ENCODE assay signal across 26 mouse cellular contexts in genomic region chr19:5300588-5300987, GRCm38 (mm10). TPM values are rescaled to one million over a fixed set of nuclear protein-coding genes. Genes with fewer than 3 reads are reported as not detected.
A peak's percentile ranks its signal among the peaks of the same experiment; 100 is the strongest.
DNase-seq lines count a peak whose midpoint lies in the region; ATAC-seq and TF ChIP-seq lines count a peak whose summit lies in the region.
"Had no signal": no experiment of that assay in that cellular context is flagged by ENCODE, and none has a peak within 500 bp of the region (broad histone marks: within the 10 kb centered on the region; RNA-seq: fewer than 3 reads in every experiment).

No protein-coding gene starts in this region.

- H3K27ac ChIP-seq in forebrain, embryonic 15.5 days (replicated peaks): no peak overlapping the region
- H3K27ac ChIP-seq in forebrain, embryonic 10.5 days: no peak overlapping the region
- no peak overlapping the region for H3K27ac ChIP-seq in layer of hippocampus, adult 2 months
- H3K27ac ChIP-seq: embryonic facial prominence, embryonic 12.5 days; heart, adult 2 months; heart, embryonic 15.5 days; hindbrain, embryonic 12.5 days had no signal

- no peak overlapping the region for H3K4me3 ChIP-seq in forebrain, embryonic 15.5 days
- no peak overlapping the region for H3K4me3 ChIP-seq in forebrain, embryonic 10.5 days
- peak overlapping the region; percentile 80 for H3K4me3 ChIP-seq in layer of hippocampus, adult 2 months
- H3K4me3 ChIP-seq: embryonic facial prominence, embryonic 12.5 days; heart, adult 2 months; heart, embryonic 15.5 days; hindbrain, embryonic 12.5 days had no signal

- no peaks in the 10 kb centered on the region for H3K27me3 ChIP-seq in forebrain, embryonic 15.5 days
- H3K27me3 ChIP-seq in forebrain, embryonic 10.5 days (ENCODE audit: poor library complexity, severe bottlenecking): no peaks in the 10 kb centered on the region; the same call in 1 of the 2 replicates
- H3K27me3 ChIP-seq: embryonic facial prominence, embryonic 12.5 days; heart, embryonic 15.5 days; hindbrain, embryonic 12.5 days had no signal

- H3K4me1 ChIP-seq in forebrain, embryonic 15.5 days: peaks cover 41% of the 10 kb centered on the region
- H3K4me1 ChIP-seq in forebrain, embryonic 10.5 days: peaks cover 38% of the 10 kb centered on the region

- H3K9me3 ChIP-seq in forebrain, embryonic 15.5 days: no peaks in the 10 kb centered on the region
- H3K9me3 ChIP-seq in forebrain, embryonic 10.5 days: no peaks in the 10 kb centered on the region
- H3K9me3 ChIP-seq: embryonic facial prominence, embryonic 12.5 days; heart, embryonic 15.5 days; hindbrain, embryonic 12.5 days had no signal

- DNase-seq in forebrain, embryonic 10.5 days (ENCODE audit: extremely low spot score, low spot score): no peak
- no peak for DNase-seq in layer of hippocampus, adult 2 months (ENCODE audit: low spot score in 2 of 2)
- DNase-seq in layer of hippocampus, postnatal 36 days: no peak
- peak; percentile 86 for DNase-seq in ES-CJ7 (ENCODE audit: low read depth, low spot score)
- peak; percentile 83 for DNase-seq in ZHBTc4 (ENCODE audit: low read depth, low spot score)
- DNase-seq in right cerebral cortex, adult 18-20 months: no peak
- no peak for DNase-seq in left cerebral cortex, postnatal 4 days
- DNase-seq: adrenal gland, postnatal 10 days; cerebellum, adult 11 months; cerebellum, adult 8-10 months; cerebellum, postnatal 14 days; embryo, embryonic 11 days; heart, adult 2 months; heart, postnatal 14 days; kidney, adult 2 months had no signal

- intact Hi-C loops in left cerebral cortex, postnatal 4 days (cut with DNase I): no loop called here

- ATAC-seq in forebrain, embryonic 15.5 days (replicated peaks): no peak
- ATAC-seq: intestine, embryonic 16.5 days had no signal

- peaks cover 24% of the 10 kb centered on the region for H3K36me3 ChIP-seq in forebrain, embryonic 15.5 days
- peaks cover 26% of the 10 kb centered on the region for H3K36me3 ChIP-seq in forebrain, embryonic 10.5 days (replicated peaks)
- H3K36me3 ChIP-seq: embryonic facial prominence, embryonic 12.5 days; heart, embryonic 15.5 days had no signal

- no peak for TF ChIP-seq CTCF in layer of hippocampus, adult 2 months (conservative IDR thresholded peaks at IDR 0.05)

- H3K4me2 ChIP-seq in forebrain, embryonic 15.5 days (replicated peaks): no peak overlapping the region
- H3K4me2 ChIP-seq: embryonic facial prominence, embryonic 12.5 days; heart, embryonic 11.5 days; heart, embryonic 15.5 days; hindbrain, embryonic 12.5 days had no signal

- 0 out of 2 replicates have a peak overlapping the region, but pooled peaks have one; percentile 3 for H3K9ac ChIP-seq in forebrain, embryonic 15.5 days (replicated peaks)
- H3K9ac ChIP-seq: embryonic facial prominence, embryonic 12.5 days; heart, embryonic 15.5 days; hindbrain, embryonic 12.5 days had no signal

- WGBS in forebrain, embryonic 15.5 days: 85% methylated on average over 6 of the region's 6 CpGs
- 81% methylated on average over 6 of the region's 6 CpGs for WGBS in forebrain, embryonic 10.5 days

RNA-seq across cellular contexts. Expression of gene Gal3st3, which starts 2.5 kb away (rescaled TPM):
- 31.4 and 31.6 TPM in 2 replicates for polyA plus RNA-seq in forebrain, embryonic 15.5 days (2015; fragmentation: Nextera tagmentation; extraction: Ambion mirVana)
- 10.3 and 12.1 TPM in 2 replicates for polyA plus RNA-seq in forebrain, embryonic 10.5 days (2016; fragmentation: Nextera tagmentation; extraction: Ambion mirVana)
- total RNA-seq in layer of hippocampus, adult 2 months (2021): 100 to 1,000 TPM; 106 to 109 TPM
- 100 to 1,000 TPM; 110 TPM for total RNA-seq in layer of hippocampus, postnatal 36 days (2021)
- total RNA-seq in left cerebral cortex, postnatal 4 days (2021): 10 to 100 TPM; 60.0 to 60.3 TPM
- total RNA-seq: common myeloid progenitor, adult 5-6 weeks had no signal

RNA-seq across cellular contexts. Expression of gene Sf3b2, which starts 5.3 kb away (rescaled TPM):
- polyA plus RNA-seq in forebrain, embryonic 15.5 days (2015; fragmentation: Nextera tagmentation; extraction: Ambion mirVana): 381 and 383 TPM in 2 replicates
- polyA plus RNA-seq in forebrain, embryonic 10.5 days (2016; fragmentation: Nextera tagmentation; extraction: Ambion mirVana): 458 and 482 TPM in 2 replicates
- 100 to 1,000 TPM; 214 to 219 TPM for total RNA-seq in layer of hippocampus, adult 2 months (2021)
- total RNA-seq in layer of hippocampus, postnatal 36 days (2021): 100 to 1,000 TPM; 204 to 205 TPM
- total RNA-seq in left cerebral cortex, postnatal 4 days (2021): 100 to 1,000 TPM; 188 to 203 TPM

RNA-seq across cellular contexts. Expression of gene Pacs1, which starts 27.7 kb away (rescaled TPM):
- 32.5 and 33.3 TPM in 2 replicates for polyA plus RNA-seq in forebrain, embryonic 15.5 days (2015; fragmentation: Nextera tagmentation; extraction: Ambion mirVana)
- polyA plus RNA-seq in forebrain, embryonic 10.5 days (2016; fragmentation: Nextera tagmentation; extraction: Ambion mirVana): 21.3 and 22.7 TPM in 2 replicates
- total RNA-seq in layer of hippocampus, adult 2 months (2021): 10 to 100 TPM; 56.4 to 57.4 TPM
- total RNA-seq in layer of hippocampus, postnatal 36 days (2021): 10 to 100 TPM; 52.5 to 55.0 TPM
- total RNA-seq in left cerebral cortex, postnatal 4 days (2021): 10 to 100 TPM; 90.7 to 92.6 TPM

RNA-seq across cellular contexts. Expression of gene Catsper1, which starts 35.0 kb away (rescaled TPM):
- not detected in 2 replicates for polyA plus RNA-seq in forebrain, embryonic 15.5 days (2015; fragmentation: Nextera tagmentation; extraction: Ambion mirVana)
- not detected in 2 replicates for polyA plus RNA-seq in forebrain, embryonic 10.5 days (2016; fragmentation: Nextera tagmentation; extraction: Ambion mirVana)
- total RNA-seq in layer of hippocampus, adult 2 months (2021): not detected
- total RNA-seq in layer of hippocampus, postnatal 36 days (2021): not detected
- not detected for total RNA-seq in left cerebral cortex, postnatal 4 days (2021)
- total RNA-seq: adrenal gland, postnatal 10 days; adrenal gland, postnatal 4 days; common myeloid progenitor, adult 5-6 weeks; gastrocnemius, adult 8-10 months; gastrocnemius, postnatal 4 days; heart, adult 2 months; heart, postnatal 14 days had no signal
- polyA plus RNA-seq: brain, embryonic 14.5 days; embryonic facial prominence, embryonic 12.5 days; heart, embryonic 11.5 days; heart, embryonic 15.5 days; hindbrain, embryonic 12.5 days; intestine, embryonic 16.5 days; kidney, adult 2 months had no signal

RNA-seq across cellular contexts. Expression of gene Cst6, which starts 48.8 kb away (rescaled TPM):
- 2.7 and 3.1 TPM in 2 replicates for polyA plus RNA-seq in forebrain, embryonic 15.5 days (2015; fragmentation: Nextera tagmentation; extraction: Ambion mirVana)
- 0.56 TPM in 1 of 2 replicates, not detected in the other for polyA plus RNA-seq in forebrain, embryonic 10.5 days (2016; fragmentation: Nextera tagmentation; extraction: Ambion mirVana)
- 1 to 10 TPM; 4.6 to 5.9 TPM for total RNA-seq in layer of hippocampus, adult 2 months (2021)
- 1 to 10 TPM; 7.3 to 7.7 TPM for total RNA-seq in layer of hippocampus, postnatal 36 days (2021)
- 10 to 100 TPM in 1 of 2 experiments, 1 to 10 TPM in 1; 6.9 to 10.4 TPM for total RNA-seq in left cerebral cortex, postnatal 4 days (2021)
- total RNA-seq: common myeloid progenitor, adult 5-6 weeks had no signal

Comparison
In these comparisons a context has a peak if more than half of its experiments do, and no peak if none do; other contexts are left out.
1. DNase-seq: peak in ES-CJ7 (single experiment) and ZHBTc4 (single experiment); none in forebrain, embryonic 10.5 days (single experiment), layer of hippocampus, adult 2 months (0 of 2), layer of hippocampus, postnatal 36 days (0 of 2), right cerebral cortex, adult 18-20 months (single experiment) and left cerebral cortex, postnatal 4 days (single experiment).